Mouse (Mus musculus) hindbrain, embryonic 10.5 days (tissue): Measurements from ENCODE around the gene Cenpm. TPM values are rescaled to one million over a fixed set of nuclear protein-coding genes. Genes with fewer than 3 reads are reported as not detected.

ENCODE experiments used
- DNase-seq: peaks from one replicate; pipeline ENCODE4 v3.0.0-alpha.2; 2017; ENCODE audit warnings: low spot score
- H3K27ac ChIP-seq: fragments of 300-500 bp; sonication (generic); 2 replicates; pipeline ENCODE4 v1.5.1; 2016; ENCODE audit warnings: mild to moderate bottlenecking, moderate library complexity
- H3K27me3 ChIP-seq: fragments of 300-500 bp; sonication (generic); 2 replicates; pipeline ENCODE4 v1.6.1; 2016; ENCODE audit warnings: mild to moderate bottlenecking; ENCODE audit not compliant: poor library complexity, insufficient read depth, severe bottlenecking
- H3K36me3 ChIP-seq: fragments of 300-500 bp; sonication (generic); 2 replicates; pipeline ENCODE4 v1.6.1; 2016; ENCODE audit warnings: mild to moderate bottlenecking, moderate library complexity
- H3K4me1 ChIP-seq: fragments of 300-500 bp; sonication (generic); replicated peaks from 2 replicates; pipeline ENCODE4 v1.6.1; 2016; ENCODE audit warnings: mild to moderate bottlenecking
- H3K4me3 ChIP-seq: fragments of 300-500 bp; sonication (generic); 2 replicates; pipeline ENCODE4 v1.5.1; 2016; ENCODE audit warnings: mild to moderate bottlenecking, moderate library complexity
- H3K9me3 ChIP-seq: fragments of 300-500 bp; sonication (generic); 2 replicates; pipeline ENCODE4 v1.6.1; 2016; ENCODE audit warnings: mild to moderate bottlenecking, moderate library complexity
- WGBS: fragments of 180-500 bp; shearing (Covaris S2); methylation state at CpG from one replicate; pipeline ENCODE4 v1.1.7; 2016; 5-methylcytosine and 5-hydroxymethylcytosine counted together
- polyA plus RNA-seq: library from polyadenylated mRNA; unstranded; fragments of >200 nt; fragmentation: Nextera tagmentation; extraction: Ambion mirVana; gene quantifications from 2 replicates; pipeline ENCODE4 v1.2.1, GENCODE M21; 2016

Cenpm gene
- polyA plus RNA-seq, 1 experiment from 2014 or later, result 92.6 TPM

DNA sequence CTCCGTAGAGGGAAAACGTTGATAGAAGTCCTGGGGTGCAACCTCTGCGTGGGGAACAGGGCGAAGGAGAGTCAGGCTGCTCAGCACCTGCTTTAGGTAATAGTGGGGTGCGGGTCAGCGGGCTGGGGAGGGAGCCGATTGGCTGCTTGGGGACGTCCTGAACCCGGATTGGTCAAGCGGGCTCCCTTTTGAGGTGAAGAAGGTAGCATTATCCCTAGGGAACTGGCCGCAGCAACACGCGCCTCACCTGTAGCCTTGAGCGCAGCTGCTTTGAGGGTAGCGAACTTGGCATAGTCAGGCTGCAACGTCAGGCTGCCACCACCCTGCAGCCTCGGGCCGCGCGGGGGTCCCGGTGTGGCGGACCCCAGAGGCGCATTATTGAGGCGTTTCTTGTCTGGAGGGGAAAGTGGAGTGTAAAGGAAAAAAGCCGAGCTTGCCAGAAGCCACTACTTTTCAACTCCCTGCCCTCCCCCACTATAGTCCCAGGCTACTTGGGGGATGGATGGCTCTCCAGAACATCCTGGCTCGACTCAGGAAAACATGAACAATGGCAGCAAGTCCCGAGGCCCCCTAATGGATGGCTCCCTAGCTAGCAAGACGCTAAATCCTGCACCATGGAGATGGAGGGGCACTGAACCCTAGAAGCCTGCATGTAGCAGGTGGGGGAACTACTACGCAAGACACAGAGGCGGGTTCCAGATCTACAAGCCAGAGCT lies 36.9 kb downstream of the Cenpm start:
- 13% methylated on average over 30 of the region's 30 CpGs for WGBS
- peaks cover 42% of the 10 kb centered on the region for H3K36me3 ChIP-seq
- peaks cover 72% of the 10 kb centered on the region for H3K4me1 ChIP-seq
- H3K27me3 ChIP-seq, result peaks cover 84% of the 10 kb centered on the region
- peak overlapping the region; percentile 32 for H3K4me3 ChIP-seq
- H3K27ac ChIP-seq, result no peak overlapping the region
- no peaks in the 10 kb centered on the region for H3K9me3 ChIP-seq
- no peak for DNase-seq

DNA sequence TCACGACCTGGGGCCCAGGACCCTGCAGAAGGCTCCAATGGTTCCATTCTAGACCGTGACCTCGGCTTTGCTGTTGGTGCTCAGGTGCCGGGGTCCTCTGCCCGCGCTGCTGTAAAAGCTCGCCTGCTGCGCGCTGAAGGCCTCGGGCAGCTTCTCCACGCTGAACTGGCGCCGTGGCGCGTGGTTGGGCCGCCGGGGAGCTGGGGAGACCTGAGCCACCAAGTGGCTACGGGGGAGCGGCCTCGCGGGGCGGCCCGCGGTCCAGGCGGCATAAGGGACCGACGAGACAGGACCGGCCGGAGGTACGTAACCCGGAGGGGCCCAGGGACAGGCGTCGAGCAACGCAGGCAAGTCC lies 37.5 kb downstream of the Cenpm start:
- 12% methylated on average over 34 of the region's 34 CpGs for WGBS
- peaks cover 78% of the 10 kb centered on the region for H3K27me3 ChIP-seq
- peaks cover 48% of the 10 kb centered on the region for H3K36me3 ChIP-seq
- DNase-seq, result no peak
- H3K9me3 ChIP-seq, result no peaks in the 10 kb centered on the region
- H3K4me1 ChIP-seq, result peaks cover 67% of the 10 kb centered on the region
- peak overlapping the region; percentile 32 for H3K4me3 ChIP-seq
- no peak overlapping the region for H3K27ac ChIP-seq

DNA sequence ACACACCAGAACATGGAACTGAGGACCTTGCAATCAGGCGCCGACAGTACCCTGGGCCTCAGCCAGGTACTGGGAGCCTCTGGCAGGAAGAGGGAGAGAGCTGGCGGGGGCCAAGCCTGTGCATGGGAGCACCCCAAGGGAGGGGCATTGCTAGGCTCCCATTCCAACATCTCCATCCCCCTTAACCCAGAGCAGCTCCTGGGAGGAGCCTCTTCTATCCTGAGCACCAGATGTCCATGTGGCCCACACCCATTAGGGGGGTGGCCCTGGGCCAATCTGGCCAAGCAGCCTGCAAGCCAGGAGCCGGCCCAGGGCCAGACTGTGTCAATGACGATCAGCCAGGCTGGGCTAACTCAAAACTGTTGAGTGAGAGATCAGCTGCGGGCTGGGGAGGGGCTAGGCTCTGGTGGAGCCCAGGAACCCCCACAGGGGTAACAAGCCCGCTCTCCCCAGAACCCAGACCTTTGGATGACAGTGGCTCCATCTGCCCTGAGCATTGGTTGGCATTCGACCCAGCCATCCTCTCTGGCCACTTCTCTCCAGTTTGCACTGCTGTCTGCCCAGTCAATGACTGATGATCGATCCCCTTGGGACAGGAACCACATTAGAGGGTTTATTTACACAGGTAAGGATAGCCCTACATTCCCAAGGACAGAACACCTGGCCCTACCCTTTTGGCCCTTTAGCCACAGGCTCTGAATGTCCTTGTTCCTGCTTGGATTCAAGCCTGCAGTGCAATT lies 38.0 kb downstream of the Cenpm start:
- no peak overlapping the region; the same call in 1 of the 2 replicates for H3K27ac ChIP-seq
- peaks cover 53% of the 10 kb centered on the region for H3K36me3 ChIP-seq
- H3K4me3 ChIP-seq, result no peak overlapping the region
- H3K4me1 ChIP-seq, result peaks cover 61% of the 10 kb centered on the region
- peaks cover 73% of the 10 kb centered on the region for H3K27me3 ChIP-seq
- no peaks in the 10 kb centered on the region for H3K9me3 ChIP-seq
- DNase-seq, result peak; percentile 39
- WGBS, result 60% methylated on average over 9 of the region's 9 CpGs

DNA sequence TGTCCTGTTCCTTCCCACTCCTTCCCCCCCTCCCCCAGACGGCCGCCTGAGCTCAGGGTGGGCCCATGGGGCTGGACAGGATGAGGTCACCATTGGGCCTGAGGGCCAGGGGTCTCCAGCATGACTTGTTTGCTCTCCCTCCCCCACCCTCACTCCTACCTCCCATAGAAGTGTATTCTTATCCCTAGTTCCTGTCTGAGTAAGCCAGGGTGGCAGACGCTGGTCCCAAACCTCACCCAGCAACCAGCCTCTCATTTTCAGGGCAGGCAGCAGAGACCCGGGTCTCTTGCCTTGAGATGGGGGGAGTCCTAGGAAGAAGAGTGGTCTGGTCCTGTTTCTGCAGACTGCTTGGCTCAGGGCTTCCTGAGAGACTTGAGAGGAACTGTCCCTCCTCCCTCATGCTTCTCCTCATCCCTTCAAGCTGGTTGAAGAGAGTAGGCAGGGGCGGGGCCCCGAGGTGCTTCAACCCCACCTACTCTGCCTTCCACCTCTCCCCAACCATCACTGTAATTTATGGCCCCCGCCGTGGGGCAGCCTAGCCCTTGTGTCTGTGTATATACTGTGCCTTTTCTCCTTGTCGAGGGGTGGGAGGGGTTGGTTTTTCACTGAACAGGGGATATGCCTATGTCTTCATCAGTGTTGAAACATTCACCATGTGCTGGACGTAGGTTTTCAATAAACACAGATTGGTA lies 39.7 kb downstream of the Cenpm start:
- H3K4me1 ChIP-seq, result peaks cover 49% of the 10 kb centered on the region
- 65% methylated on average over 10 of the region's 10 CpGs for WGBS
- no peak for DNase-seq
- H3K9me3 ChIP-seq, result no peaks in the 10 kb centered on the region
- peaks cover 56% of the 10 kb centered on the region for H3K27me3 ChIP-seq
- H3K4me3 ChIP-seq, result no peak overlapping the region
- H3K36me3 ChIP-seq, result peaks cover 70% of the 10 kb centered on the region
- peak overlapping the region; percentile 71 for H3K27ac ChIP-seq

DNA sequence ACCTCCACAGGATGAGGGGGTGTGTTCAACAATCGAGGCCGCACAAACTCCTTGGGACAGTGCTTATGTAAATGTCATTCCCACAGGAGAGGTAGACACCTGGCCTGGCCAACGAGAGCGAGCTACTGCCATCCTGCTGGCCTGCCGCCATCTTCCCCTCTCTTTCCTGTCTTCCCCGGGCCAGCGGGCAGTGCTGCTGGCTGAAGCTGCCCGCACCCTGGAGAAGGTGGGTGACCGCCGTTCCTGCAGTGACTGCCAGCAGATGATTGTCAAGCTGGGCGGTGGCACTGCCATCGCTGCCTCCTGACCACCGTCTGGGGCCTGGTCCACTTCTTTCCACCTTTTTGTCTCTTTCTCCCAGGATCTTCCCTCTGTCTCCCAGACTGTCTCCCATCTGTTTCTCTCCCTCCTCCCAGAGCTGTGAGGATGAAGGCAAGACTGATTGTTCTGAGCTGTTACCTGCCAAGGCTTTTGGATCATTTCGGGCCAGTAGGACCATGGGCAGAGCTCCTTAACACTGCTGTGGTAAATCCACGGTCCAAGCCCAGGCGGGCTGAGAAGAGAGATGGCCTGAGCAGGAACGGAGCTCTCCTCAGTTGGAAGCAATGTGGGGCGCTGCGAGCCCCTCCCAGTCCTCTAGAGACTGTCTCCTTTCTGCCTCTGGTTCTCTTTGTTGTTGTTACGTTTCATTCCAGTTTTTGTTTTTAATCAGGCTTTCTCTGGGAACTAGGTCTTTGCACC lies 40.8 kb downstream of the Cenpm start:
- WGBS, result 76% methylated on average over 20 of the region's 20 CpGs
- no peaks in the 10 kb centered on the region for H3K9me3 ChIP-seq
- H3K36me3 ChIP-seq, result peaks cover 81% of the 10 kb centered on the region
- H3K27ac ChIP-seq, result peak overlapping the region; percentile 71
- no peak overlapping the region for H3K4me3 ChIP-seq
- no peak for DNase-seq
- peaks cover 45% of the 10 kb centered on the region for H3K27me3 ChIP-seq
- peaks cover 49% of the 10 kb centered on the region for H3K4me1 ChIP-seq

DNA sequence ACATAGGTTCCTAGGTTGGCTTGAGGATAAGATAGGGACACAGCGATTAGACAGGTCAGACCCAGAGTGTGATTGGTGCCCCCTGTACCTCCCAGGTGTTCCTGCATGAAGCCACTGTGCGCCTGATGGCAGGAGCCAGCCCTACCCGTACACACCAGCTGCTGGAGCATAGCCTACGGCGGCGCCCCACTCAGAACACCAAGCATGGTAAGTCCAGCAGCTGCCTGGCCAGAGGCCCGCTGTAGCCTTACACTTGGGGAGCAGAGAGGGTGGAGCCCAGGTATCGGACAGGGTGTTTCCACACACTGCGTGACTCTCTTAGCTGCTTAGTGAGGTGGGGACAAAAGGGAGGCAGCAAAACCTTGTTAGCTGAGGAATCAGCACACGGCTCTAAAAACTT lies 41.5 kb downstream of the Cenpm start:
- no peak overlapping the region for H3K4me3 ChIP-seq
- H3K36me3 ChIP-seq, result peaks cover 88% of the 10 kb centered on the region
- 95% methylated on average over 10 of the region's 10 CpGs for WGBS
- H3K4me1 ChIP-seq, result peaks cover 49% of the 10 kb centered on the region
- DNase-seq, result no peak
- H3K27me3 ChIP-seq, result peaks cover 38% of the 10 kb centered on the region
- H3K9me3 ChIP-seq, result no peaks in the 10 kb centered on the region
- no peak overlapping the region for H3K27ac ChIP-seq

DNA sequence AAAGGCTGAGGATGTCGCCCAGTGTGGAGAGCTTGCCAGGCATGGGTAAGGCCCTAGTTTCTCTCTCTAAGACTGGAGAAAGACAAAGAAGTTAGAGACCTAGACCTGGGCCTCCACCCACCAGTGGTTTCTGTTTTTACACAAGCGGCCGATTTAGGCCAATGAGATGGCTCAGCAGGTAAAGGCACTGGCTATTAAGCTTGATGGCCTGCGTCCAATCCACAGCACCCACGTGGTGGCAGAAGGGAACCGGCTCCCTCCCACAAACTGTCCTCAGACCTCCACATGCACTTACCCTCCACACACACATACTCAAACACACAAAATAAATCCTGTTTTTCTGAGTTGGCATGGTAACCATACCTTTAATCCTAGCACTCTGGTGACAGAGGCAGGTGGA lies 42.5 kb downstream of the Cenpm start:
- Histone ChIP-seq H3K36me3 (peaks cover 98% of the 10 kb centered on the region), H3K4me1 (peaks cover 40% of the 10 kb centered on the region), H3K4me3 (no peak overlapping the region), H3K9me3 (no peaks in the 10 kb centered on the region), H3K27me3 (peaks cover 28% of the 10 kb centered on the region), H3K27ac (no peak overlapping the region)
- DNase-seq, result no peak
- 93% methylated on average over 6 of the region's 6 CpGs for WGBS

DNA sequence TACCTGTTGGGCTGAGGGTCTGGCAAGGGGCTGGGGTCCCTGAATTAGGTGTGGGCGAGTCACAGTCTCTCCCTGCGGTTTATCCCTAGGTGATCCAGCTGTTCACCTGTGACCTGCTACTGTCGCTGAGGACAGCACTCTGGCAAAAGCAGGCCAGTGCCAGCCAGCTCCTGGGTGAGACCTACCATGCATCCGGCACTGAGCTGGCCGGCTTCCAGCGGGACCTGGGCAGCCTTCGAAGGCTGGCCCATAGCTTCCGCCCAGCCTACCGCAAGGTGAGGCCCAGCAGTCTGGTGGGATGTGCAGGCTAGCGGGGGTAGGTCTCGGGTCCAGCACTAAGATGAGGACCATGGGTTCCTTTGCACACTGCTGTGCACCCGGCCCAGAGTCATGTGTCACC lies 45.0 kb downstream of the Cenpm start:
- Histone ChIP-seq H3K9me3 (no peaks in the 10 kb centered on the region), H3K27me3 (peaks cover 3% of the 10 kb centered on the region), H3K4me1 (peaks cover 16% of the 10 kb centered on the region), H3K27ac (no peak overlapping the region), H3K36me3 (peaks cover 100% of the 10 kb centered on the region), H3K4me3 (no peak overlapping the region)
- DNase-seq, result no peak
- 92% methylated on average over 12 of the region's 12 CpGs for WGBS

DNA sequence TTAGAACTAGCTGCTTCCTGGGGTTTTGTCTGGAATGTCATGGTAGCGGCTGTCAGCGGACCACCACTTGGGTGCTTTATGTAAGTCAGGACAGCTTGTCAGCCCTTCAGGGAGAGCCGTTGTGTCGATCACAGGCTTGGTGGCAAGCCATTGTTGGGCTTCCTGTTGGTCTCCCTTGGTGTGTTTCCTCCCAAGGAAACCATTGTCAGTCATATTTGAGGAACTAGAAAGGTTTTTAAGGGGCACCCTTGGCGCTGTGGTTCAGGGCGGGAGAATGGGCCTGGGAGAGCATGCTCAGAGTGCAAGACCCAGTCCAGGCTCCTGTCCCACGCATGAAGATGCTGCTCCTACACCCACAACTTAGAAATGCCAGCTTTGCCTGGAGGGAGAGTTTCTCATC lies 46.2 kb downstream of the Cenpm start:
- H3K9me3 ChIP-seq, result no peaks in the 10 kb centered on the region
- 91% methylated on average over 7 of the region's 7 CpGs for WGBS
- H3K27ac ChIP-seq, result no peak overlapping the region
- H3K36me3 ChIP-seq, result peaks cover 100% of the 10 kb centered on the region
- H3K4me3 ChIP-seq, result no peak overlapping the region
- H3K4me1 ChIP-seq, result peaks cover 4% of the 10 kb centered on the region
- H3K27me3 ChIP-seq, result no peaks in the 10 kb centered on the region; the same call in 1 of the 2 replicates
- DNase-seq, result no peak

DNA sequence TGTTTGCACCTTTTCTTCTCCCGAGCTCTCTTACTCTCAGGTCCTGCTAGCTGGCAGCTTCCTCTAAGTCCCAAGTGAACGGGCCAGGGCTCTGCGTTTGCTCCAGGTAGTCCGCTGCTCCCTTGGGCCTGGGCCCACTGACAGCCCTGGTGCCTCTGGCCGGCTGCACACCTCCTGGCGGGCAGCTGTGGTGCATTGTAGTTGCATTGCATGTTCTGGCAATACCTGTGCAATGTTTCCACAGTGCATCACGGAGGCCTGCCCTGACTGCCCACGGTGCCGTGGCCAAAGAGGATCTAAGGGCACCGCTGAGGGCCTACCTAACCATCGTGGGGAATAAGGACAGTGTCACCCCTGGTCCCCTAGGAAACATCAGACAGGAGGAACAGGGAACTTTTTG lies 46.6 kb downstream of the Cenpm start:
- H3K27ac ChIP-seq, result no peak overlapping the region
- no peak overlapping the region for H3K4me3 ChIP-seq
- WGBS, result 94% methylated on average over 11 of the region's 11 CpGs
- no peak for DNase-seq
- H3K36me3 ChIP-seq, result peaks cover 100% of the 10 kb centered on the region
- H3K27me3 ChIP-seq, result no peaks in the 10 kb centered on the region
- no peaks in the 10 kb centered on the region for H3K4me1 ChIP-seq
- no peaks in the 10 kb centered on the region for H3K9me3 ChIP-seq

DNA sequence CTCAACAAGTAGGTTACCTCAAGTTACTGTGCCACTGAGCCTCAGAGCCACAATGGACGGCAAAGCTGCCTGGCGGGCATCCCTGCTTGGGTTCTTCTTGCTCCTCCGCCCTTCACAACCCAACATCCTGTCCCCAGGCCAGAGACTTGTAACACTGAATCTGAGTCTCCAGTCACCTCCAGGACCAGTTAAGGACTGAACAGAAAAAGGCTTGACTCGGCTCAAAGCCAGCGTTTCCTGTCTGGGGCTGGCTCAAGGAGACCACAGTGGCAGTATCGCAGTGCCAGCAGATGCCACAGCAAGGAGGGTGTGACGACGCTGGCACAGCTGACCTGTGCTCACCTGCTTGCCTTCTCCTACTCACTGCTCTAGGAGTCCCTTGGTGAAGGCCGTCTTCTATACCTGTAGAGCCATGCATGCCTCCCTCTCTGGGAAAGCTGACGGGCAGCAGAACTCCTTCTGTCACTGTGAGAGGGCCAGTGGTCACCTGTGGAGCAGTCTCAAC lies 47.2 kb downstream of the Cenpm start:
- H3K27ac ChIP-seq, result no peak overlapping the region
- H3K4me3 ChIP-seq, result no peak overlapping the region
- no peaks in the 10 kb centered on the region for H3K27me3 ChIP-seq
- H3K36me3 ChIP-seq, result peaks cover 100% of the 10 kb centered on the region
- no peak for DNase-seq
- no peaks in the 10 kb centered on the region for H3K9me3 ChIP-seq
- no peaks in the 10 kb centered on the region for H3K4me1 ChIP-seq
- WGBS, result 95% methylated on average over 10 of the region's 10 CpGs

DNA sequence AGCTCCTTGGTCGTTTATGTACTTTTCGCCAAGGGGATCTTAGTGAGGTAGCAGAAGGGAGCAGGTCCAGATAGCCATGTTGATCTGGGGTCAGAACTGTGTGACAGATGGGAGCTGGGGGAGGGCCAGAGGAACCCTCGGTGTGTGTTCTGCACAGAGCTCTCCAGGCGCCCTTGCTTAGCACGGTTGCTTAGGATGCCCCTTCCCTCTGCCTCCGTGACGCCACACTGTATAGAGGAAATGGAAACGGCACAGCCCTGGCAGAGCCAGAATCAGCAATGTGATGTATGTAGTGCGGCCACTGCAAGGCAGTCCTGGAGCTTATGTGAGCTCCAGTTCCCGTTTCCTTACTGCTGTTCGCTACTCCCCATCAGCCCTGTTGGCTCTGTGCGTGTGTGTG lies 48.2 kb downstream of the Cenpm start:
- no peaks in the 10 kb centered on the region for H3K27me3 ChIP-seq
- 89% methylated on average over 12 of the region's 12 CpGs for WGBS
- H3K27ac ChIP-seq, result no peak overlapping the region
- H3K36me3 ChIP-seq, result peaks cover 100% of the 10 kb centered on the region
- H3K4me1 ChIP-seq, result no peaks in the 10 kb centered on the region
- no peak overlapping the region for H3K4me3 ChIP-seq
- DNase-seq, result no peak
- no peaks in the 10 kb centered on the region for H3K9me3 ChIP-seq
